Mouse (Mus musculus) right cerebral cortex, postnatal 14 days (tissue): ENCODE measurements around the gene Acbd6.

Experiments
- DNase-seq: peaks from one replicate; pipeline ENCODE4 v3.0.0; 2022

Acbd6 gene

DNA sequence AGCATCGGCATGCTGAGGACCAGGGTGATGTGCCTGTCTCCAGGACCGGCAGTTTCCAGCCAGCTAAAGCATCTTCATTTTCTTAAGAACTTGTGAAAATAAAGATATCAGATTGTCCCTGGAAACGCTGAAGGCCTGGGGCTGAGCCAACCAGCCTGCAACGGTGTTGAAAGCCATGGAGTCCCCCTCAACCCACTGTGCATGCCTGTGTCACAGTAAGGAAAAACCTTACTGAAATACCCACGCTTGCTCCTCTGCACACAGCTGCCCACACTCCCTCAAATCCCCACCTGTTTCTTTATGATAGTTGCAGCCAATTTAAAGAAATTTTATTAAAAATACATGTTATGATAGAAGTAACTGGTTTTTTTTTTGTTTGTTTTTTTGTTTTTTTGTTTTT, 98.4 kb downstream of the Acbd6 start:
- DNase-seq, result no peak

DNA sequence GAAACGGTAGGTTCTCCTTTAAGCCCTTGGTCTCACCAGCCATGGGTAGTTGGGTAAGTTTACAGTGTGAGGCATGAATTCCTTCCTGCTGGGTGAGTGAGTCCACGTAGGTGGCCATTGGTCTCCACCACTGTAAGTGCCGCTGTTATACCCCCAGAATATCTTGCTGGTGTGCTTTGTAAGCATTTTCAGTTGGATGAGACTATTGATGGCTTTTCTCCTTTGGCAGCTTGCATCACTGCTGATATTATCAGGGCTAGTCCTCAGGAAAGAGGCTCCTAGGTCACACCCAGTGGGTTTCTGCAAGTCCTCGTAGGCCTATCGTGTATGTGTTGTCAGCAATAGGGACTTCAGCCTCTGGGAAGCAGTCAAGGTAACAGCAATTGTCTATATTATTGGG, 106.1 kb downstream of the Acbd6 start:
- no peak for DNase-seq

DNA sequence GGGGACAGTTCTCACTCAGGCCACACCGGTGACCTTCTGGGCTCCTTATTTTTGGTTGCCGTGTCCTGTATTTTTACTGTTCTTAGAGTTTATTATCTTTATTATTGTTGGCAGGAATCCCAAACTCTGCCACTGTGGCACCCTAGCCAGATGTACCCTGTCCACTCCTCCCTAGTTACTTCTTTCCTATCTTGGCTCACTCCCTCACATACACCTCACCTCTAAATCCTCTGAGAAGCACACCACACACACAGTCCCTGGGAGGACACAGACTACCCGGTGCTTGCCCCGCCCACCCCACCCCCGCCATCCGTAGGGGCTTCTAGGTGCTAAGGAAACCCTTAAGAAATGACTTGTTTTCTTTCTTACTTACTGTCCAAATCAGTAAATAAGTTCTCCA, 117.7 kb downstream of the Acbd6 start:
- DNase-seq, result no peak

GRCm38 (mm10) chr1:155681116-155681799, 123.3 kb downstream of the Acbd6 start:
- no peak for DNase-seq

DNA sequence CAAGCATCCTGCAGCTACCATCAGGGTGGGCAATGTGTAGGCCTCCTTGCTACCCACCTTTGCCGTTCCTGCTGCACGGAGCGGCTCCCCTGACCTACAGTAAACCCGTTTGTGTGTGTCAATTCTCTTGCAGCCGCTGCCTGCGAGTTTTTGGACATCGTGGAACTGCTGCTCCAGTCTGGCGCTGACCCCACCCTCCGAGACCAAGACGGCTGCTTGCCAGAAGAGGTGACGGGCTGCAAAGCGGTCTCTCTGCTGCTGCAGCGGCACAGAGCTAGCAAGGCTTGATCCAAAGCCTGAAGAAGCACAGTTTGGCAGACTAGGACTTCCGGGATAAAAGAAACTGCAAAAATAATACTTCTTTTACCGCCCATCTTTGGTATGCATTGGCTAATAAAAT, 128.9 kb downstream of the Acbd6 start:
- no peak for DNase-seq

DNA sequence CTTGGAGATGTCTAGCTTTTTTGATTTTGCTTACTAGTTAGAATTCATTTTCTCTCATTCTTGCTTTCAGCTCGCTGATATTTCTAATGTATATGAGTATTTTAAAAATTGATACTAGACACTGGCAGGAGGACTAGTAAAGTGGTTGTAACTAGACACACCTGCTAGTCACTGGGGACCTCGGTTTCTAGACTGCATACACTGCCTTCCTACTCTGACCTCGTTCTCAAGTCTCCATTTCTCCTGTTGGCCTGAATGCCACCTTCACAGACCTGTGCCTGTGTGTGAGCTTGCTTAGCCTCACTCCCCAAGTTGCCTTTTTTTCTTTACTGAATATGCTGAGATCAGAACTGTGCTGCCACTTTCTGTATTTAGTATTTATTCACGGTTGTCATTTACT, 131.2 kb downstream of the Acbd6 start:
- DNase-seq, result no peak

- DNase-seq, result no peak
Observed at GRCm38 (mm10) chr1:155689558-155689957, 131.6 kb downstream of the Acbd6 start.

GRCm38 (mm10) chr1:155692230-155692629, 134.3 kb downstream of the Acbd6 start:
- no peak for DNase-seq

DNA sequence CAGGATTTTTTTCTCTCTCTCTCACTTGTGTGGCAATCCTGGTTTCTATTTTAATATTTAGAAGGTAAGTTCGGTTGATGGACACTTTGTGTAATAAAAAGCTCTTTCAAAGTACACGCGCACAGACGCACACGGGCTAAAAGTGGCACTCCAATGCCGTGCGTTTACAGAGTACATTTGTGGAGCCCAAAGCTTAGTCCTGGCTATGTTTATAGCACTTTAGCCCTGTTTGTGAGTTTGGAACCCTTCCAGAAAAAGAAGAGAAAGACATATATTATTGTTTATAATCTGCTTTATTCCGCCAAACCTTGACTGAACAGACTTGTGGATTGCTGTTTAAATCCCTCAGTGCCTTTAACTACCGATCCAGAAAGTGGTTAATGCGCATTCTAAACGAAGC, 135.1 kb downstream of the Acbd6 start:
- no peak for DNase-seq

DNA sequence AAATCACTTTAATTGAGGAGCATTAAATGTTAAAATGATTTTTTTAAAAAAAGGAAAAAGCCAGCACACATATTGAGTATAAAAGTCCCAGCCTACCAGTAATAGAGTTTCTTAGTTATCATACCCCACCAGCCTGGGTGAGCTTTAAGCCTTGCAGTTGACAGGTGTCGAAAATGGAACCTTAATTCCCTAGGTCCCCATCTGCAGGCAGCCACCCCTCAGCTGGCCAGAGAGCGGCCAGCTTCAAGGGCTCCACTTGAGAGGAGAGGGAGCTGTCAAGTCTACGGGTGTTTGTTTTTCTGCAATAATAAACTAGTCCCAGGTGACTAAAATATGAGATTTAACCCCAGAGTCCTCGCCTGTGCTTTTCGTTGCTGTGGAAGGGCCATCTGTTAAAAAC, 135.5 kb downstream of the Acbd6 start:
- no peak for DNase-seq

DNA sequence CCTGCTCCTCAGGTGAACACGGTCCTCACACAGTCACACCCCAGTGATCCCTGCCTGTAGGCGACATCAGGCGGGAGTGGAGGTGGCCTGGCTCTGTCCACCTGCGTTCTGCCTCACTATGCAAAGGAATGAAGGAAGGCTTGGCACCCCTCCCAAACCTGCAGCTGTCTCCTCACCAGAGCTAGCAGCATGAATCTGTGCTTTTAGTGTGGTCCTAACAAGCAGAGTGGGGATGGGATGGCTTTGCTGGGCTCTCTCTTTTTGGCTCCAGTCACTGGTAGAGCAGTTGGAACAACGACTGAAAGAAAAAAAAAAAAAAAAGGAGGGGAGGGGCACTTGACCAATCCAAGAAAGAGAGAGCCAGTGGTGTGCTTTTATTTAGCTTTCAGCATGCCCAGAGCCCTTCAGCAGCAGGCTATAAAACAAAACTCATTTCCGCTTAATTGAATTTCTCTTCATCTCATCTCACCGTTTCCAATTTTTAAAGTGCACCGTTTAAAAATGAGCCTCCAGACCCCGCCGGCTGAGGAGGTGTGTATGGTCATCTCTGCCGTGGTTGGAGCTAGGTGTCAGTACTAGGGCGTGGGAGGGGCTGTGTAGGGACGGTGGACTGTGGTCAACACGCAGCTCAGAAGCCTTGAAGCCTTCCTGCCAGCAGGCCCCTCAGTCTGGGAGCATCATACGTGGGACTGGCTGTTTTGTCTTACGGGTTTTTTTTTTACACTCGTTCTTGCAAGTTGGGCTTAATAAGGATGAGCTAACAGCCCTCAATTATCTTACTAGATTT, 140.6 kb downstream of the Acbd6 start:
- peak; percentile 71 for DNase-seq

DNA sequence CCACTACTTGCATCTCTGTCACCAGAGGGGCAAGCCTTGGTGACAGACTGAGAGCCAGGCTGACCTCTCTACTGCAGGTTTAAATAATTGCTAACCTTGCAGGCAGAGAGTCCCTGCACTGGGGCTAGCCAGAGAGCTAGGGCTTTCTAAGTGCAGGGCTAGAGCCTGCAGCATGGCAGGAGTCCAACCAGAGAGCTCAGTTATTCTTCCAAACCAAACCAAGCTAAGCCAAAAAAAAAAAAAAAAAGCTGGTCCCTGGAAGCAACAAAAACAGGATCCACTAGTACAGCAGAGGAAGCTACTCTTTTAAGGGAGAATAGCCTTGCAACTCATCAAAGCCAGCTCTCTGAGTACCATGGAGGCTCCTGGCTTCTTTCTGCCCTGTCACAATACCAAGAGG, 143.0 kb downstream of the Acbd6 start:
- DNase-seq, result no peak

- DNase-seq, result no peak
Observed at GRCm38 (mm10) chr1:155703191-155703680, 145.3 kb downstream of the Acbd6 start.

GRCm38 (mm10) chr1:155704182-155704581, 146.3 kb downstream of the Acbd6 start:
- DNase-seq, result no peak

DNA sequence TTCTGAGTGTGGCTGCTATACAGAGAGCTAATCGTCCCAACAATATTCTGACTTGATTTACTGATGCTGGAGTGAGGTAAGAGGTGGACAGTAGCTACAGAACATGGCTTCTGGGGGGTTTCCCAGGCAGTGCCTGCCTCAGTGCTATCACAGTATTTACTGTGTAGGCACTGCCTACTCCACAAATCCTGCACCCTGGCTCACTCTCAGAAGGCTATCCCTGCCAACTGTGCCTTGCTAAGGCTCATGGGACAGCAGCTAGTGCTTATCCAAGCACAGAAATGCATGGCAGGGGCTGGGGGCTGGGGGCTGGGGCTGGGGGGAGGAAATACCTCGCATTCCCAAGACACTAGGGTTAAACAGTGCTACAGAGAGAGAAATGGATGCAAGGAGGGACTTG, 155.4 kb downstream of the Acbd6 start:
- DNase-seq, result no peak

- no peak for DNase-seq
Observed at GRCm38 (mm10) chr1:155715366-155715765, 157.4 kb downstream of the Acbd6 start.

DNA sequence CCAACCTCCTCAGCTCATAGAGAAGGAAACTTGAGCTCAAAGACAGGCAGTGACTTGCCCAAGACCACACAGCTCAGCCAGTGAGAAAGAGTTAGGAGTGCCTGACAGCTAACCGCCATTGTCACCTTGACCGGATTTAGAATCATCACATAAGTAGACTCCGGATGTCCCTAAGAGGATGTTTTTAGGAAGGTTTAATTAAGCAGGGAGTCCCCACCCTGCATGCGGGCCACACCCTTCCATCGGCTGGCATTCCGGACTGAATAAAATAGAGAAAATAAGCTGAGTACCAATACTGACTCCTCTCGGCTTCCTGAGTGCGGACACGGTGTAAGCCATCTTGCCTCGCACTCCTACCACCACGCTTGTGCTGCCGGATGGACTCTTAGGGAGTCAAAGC, 159.4 kb downstream of the Acbd6 start:
- no peak for DNase-seq

DNA sequence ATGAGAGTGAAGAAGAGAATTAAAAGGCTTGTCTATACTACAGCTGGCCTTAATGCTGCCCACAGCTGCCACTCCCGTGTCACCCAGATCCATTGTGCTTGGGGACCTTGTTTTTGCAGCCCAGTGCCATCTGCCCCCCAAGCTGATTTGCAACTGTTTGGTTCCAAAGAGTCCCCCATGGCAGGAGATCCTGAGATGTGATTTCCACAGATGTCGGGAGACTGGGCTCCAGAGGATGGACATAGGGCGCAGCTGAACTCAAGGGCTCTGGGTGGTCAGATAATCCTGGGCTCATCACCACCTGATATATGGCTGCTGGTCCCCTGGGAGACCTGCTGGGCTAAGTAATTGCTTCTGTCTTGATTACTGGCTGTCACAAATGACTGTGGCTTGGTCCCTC, 160.9 kb downstream of the Acbd6 start:
- DNase-seq, result no peak

GRCm38 (mm10) chr1:155720006-155720405, 162.1 kb downstream of the Acbd6 start:
- no peak for DNase-seq

- peak; percentile 60 for DNase-seq
Observed at GRCm38 (mm10) chr1:155721443-155721842, 163.5 kb downstream of the Acbd6 start.

- DNase-seq, result no peak
Observed at GRCm38 (mm10) chr1:155722185-155722584, 164.3 kb downstream of the Acbd6 start.

DNA sequence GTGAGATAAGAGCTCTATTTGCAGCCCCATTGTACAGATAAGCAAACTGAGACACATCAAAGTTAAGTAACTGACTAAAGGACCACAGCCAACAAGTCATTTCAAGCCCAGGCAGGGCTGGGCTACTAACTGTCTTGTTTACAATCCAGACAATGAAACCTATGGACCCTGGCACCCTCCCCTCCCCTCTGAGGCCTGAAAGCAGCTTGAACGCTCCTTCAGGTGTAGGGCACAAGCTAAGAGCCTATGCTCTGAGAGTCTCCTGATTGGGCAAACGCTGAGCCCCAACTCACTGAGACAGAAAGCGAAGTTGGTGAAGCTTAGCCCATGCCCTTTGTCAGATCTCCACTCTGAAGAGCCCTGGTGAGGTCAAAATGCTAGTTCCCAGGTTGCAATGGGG, 166.4 kb downstream of the Acbd6 start:
- DNase-seq, result no peak

- DNase-seq, result no peak
Observed at GRCm38 (mm10) chr1:155725876-155726275, 168.0 kb downstream of the Acbd6 start.

GRCm38 (mm10) chr1:155727830-155728229, 169.9 kb downstream of the Acbd6 start:
- DNase-seq, result no peak
